Mouse (Mus musculus): ENCODE measurements around the gene Lrp5.

Gene Lrp5

DNA sequence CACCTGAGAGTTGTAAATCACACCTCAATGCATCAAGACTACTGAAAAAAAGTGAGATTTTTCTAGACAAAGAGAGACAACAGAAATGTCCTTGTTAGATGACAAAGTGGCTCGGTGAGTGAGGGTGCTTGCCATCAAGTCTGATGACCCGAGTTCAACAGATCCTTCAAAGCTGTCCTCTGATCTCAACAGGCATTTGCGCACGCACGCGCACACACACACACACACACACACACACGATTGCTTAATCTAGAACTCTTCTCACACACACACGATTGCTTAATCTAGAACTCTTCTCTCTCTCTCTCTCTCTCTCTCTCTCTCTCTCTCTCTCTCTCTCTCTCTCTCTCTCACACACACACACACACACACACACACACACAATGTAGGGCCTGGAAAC, 9.6 kb upstream of the Lrp5 start:
- in situ Hi-C loops (cut with MboI, MseI), result no loop called here

DNA sequence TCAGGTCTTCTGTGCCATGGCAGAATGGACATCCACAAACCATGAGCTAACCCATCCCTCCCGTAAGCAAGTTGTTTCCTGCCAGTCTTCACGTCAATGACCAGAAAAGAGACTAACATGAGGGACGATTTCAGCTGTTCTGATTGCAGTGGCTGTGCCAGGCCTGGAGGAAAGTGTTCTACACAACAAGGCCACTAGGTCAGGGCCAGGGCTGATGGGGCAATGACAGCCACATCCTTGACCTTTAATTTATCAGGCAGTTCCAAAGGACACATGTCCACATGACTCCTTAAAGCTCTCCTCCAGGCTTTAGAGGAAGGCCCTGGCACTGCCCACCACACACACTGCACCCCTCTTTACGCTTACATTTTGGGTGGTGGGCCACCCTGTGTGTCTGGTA, 9.1 kb upstream of the Lrp5 start:
- in situ Hi-C loops (cut with MboI, MseI), result no loop called here

- in situ Hi-C loops (cut with MboI, MseI), result no loop called here
These were observed 8.6 kb upstream of the Lrp5 start for GRCm38 (mm10) chr19:3695006-3695405.

DNA sequence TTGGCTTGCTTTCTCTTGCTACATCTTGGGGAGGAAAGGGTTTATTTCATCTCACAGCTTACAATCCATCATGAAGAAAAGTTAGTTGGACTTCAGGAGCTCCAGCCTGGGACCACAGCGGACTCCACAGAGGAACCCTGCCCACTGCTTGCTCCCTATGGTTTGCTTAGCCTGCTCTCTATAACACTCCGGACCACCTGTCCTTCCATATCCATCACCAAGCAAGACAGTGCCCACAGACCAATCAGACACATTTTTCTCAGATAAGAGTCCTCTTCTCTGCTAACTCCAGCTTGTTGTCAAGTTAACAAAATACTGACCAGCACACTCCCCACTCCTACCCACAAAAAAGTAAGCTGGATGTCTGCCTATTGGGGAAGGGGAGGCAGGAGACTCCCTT, 8.1 kb upstream of the Lrp5 start:
- in situ Hi-C loops (cut with MboI, MseI), result no loop called here

GRCm38 (mm10) chr19:3692414-3693145, 6.2 kb upstream of the Lrp5 start:
- in situ Hi-C loops (cut with MboI, MseI), result no loop called here

DNA sequence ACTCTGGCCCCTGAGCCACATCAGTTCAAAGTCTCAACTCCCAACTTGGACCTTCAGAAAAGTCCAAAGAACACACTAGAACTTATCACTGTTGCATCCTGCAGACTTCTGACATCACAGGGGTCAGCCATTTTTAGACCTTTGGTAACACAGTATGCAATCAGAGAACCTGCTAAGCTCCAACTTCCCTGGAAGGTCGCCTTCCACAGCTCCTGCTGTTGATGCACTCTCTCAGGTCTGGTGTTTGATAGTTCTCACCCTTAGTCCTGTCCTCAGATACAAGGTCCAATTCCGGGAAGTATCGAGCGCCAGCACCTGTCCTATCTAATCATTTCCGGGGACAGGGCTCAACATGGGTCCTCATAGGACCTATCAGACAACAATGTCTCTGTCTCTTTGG, 5.0 kb upstream of the Lrp5 start:
- in situ Hi-C loops (cut with MboI, MseI), result no loop called here

DNA sequence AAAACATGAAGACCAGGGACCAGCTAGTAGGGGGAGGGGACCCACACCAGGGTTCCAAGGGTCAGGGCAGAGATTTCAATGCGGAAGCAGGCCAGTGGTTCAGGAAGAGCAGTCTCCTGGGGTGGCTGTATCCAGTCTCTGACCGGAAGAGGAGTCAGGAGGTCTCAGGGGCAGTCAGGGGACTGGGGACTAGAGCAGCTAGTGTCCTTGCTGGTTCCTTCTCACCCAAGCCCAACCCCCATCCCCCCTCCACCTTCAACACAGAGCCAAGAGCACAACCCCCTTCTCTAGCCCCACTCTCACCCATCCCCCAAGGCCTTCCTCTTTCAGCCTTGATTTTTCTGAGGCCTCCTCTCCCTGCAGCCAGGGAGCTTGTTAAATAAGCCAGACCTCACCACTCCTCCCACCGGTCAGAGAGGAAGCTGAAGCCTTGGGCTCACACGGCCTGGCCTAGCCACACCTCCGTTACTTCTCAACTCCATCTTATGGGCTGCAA, 1.4 kb upstream of the Lrp5 start:
- in situ Hi-C loops (cut with MboI, MseI), result no loop called here

- in situ Hi-C loops (cut with MboI, MseI), result no loop called here
These were observed 651 bp downstream of the Lrp5 start for GRCm38 (mm10) chr19:3685611-3686214.

- in situ Hi-C loops (cut with MboI, MseI), result no loop called here
These were observed 1.3 kb downstream of the Lrp5 start for GRCm38 (mm10) chr19:3684957-3685580.

DNA sequence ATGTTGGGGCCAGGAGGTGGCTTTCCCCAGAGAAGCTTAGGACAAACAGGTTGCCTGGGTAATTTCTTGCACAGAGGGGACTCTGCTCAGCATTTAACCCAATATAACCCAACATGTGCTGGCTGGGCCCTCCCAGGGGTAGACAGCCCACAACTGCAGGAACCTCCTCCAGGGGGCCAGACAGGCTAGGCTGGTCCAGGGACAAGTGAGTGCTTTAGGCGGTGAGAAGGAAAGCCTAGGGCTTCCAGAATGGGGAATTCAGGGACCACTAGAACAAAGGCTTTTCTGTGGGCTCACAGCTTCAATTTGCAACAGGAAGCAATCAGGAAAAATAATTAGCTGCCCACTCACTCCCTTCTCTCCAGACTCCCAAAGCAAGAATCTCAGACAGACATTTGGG, 1.9 kb downstream of the Lrp5 start:
- in situ Hi-C loops (cut with MboI, MseI), result no loop called here

- in situ Hi-C loops (cut with MboI, MseI), result no loop called here
These were observed 4.9 kb downstream of the Lrp5 start for GRCm38 (mm10) chr19:3681310-3681934.

GRCm38 (mm10) chr19:3680732-3681131, 5.6 kb downstream of the Lrp5 start:
- in situ Hi-C loops (cut with MboI, MseI), result no loop called here

DNA sequence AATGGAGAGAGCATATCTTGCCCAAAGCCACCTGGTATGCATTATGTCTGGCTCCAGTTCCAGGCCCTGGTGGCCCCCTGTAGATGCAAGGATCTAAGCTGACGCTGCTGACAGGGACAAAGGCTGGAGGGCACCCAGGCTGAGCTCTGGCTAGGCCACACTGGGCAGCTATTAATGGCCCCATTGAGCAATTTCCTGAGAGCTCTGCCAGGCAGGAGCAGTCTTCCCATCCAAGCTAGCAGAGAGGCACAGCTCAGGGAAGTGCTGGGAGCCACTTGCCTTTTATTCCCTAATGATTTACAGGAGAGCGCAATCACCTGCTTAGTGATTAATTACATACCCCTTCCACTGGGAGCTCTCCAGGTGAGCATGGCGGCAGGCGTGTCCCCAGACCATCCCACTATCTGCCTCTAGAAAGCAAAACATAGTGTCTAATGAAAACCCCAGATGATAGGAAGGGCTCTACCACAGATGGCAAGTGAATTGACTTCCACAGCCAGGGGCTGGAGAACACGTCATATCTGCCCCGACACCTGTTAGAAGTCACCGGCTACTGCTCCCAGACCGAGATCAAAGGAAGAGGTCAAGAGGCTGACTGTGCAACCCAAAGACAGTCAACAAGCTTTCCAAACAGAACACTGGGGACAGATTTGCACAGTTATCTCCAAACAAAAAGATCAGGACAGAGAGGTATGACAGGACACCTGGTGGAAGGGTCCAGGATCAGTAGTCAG, 12.1 kb downstream of the Lrp5 start:
- in situ Hi-C loops (cut with MboI, MseI), result no loop called here

DNA sequence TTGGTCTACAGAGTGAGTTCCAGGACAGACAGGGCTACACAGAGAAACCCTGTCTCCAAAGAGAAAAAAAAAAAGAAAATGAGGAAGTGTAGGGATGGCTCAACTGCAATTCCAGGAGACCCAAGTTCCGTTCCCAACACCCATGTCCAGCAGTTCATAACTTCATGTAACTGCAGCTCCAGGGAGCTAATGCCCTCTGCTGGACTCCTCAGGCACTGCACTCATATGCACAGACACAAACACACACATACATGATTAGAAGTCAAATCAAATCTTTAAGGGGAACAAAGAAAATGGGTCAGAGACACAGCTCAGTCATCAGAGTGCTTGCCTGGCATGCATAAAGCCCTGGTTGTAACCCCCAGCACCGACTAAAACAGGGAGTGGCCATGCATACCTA, 13.2 kb downstream of the Lrp5 start:
- in situ Hi-C loops (cut with MboI, MseI), result no loop called here

- in situ Hi-C loops (cut with MboI, MseI), result no loop called here
These were observed 17.3 kb downstream of the Lrp5 start for GRCm38 (mm10) chr19:3669100-3669499.

GRCm38 (mm10) chr19:3668551-3668950, 17.8 kb downstream of the Lrp5 start:
- in situ Hi-C loops (cut with MboI, MseI), result no loop called here

DNA sequence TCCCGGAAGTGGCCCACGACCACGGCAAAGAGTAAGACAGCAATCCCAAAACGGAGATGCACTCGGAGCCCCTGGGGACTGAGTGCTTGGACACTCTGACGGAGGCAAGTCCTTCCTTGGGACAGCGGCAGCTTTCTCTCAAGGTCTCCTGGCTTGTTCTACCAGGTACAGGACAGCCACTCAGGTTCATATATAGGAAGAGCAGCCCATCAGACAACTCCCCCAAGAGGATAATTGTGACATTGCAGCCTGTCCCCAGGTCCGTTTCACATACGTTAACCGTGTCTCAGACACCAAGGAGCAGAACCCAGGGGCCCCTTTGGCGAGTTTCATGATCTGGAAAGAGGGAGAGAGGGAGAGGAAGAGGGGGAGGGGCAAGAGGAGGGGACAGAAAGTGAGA, 18.4 kb downstream of the Lrp5 start:
- in situ Hi-C loops (cut with MboI, MseI), result no loop called here

DNA sequence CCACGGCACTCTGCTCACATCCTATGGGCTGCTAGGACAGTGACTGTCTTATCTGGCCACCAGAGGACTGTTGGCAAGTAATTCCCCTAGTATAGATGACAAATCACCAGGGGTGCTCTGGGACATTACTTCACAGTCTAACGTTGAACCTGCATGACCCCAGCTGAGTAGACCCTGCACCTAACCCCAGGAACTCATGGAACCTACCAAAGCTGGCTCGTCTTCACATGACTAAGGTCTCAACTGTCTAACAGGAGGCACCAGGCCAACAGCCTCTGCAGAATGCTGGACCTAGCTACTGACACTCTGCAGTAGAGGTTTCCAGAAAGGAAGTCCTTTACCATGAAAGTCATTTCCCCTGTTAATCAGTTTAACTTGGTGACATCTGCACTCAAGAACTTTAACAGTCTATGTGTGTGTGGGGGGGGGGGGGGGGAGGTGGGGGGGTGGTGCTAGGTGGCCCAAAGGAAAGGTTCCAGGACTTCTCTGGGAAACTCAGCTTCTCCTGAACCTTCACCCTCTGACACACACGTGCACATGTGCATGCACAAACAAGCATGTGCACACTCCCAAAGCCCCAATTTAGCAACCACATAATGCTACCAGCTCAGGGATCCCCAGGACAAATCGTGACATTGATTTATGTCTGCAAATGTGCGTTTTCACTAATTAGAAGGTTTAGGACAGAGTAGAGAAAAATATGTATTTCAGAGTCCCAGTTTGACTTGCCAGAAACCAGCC, 19.0 kb downstream of the Lrp5 start:
- in situ Hi-C loops (cut with MboI, MseI), result no loop called here

DNA sequence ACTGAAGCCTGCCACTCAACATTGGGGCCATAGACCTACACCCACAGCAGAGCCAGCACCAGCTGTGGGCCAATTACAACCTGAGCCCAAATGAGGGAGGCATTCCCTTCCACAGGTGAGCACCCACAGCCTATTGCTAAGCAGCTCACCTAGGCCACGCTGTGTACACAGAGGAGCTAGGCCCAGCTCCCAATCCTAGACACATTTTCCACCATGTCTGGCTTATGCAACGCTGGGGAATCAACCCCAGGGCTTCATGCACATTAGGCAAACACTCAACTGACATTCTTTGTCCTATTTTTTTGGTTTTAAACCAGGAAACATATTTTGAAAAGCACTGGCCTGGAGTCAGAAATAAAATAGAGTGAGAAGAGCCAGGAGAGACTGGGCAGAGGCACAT, 19.7 kb downstream of the Lrp5 start:
- in situ Hi-C loops (cut with MboI, MseI), result no loop called here

DNA sequence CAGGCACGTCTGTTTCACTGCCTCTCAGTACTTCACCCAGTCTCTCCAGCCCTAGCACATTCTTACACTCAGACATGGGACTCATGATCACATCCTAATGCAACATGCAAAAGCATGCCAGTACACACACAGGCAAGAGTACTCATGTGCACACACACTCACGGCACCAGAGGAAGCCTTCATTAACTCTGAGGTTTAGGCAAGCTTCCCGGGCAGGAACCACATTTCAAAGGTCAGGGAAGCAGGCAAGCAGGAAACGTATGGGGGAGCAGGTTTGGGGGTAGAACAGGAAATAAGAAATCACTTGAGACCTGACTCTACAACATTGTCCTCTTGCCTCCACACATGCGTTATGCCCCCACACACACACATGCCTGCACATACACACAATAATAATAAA, 20.9 kb downstream of the Lrp5 start:
- in situ Hi-C loops (cut with MboI, MseI), result no loop called here

DNA sequence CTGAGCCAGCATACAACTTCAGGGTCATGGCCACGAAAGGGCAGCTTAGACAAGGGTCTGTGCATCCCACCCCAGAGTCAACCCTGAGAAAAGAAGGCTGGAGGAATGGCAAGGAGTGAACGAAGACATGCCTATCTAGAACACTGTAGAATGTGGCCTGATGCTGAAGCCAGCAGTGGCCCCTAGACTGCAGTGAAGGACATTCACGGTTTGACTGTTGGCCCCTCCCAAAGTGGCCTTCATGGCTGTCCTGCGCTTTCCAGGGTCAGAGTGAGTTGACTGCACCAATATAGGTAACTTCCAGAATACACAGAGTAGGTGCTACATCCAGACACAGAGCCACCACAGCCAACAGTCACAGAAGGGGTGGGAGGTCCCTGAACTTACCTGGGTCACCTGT, 28.4 kb downstream of the Lrp5 start:
- in situ Hi-C loops (cut with MboI, MseI), result no loop called here
